Mouse (Mus musculus): ENCODE results near the gene Scgb2a2.
"Not testable (repeated sequence)": the region's sequence is repeated elsewhere in the genome, so short reads cannot be mapped to it uniquely, and the experiment has no call there.

Gene Scgb2a2

DNA sequence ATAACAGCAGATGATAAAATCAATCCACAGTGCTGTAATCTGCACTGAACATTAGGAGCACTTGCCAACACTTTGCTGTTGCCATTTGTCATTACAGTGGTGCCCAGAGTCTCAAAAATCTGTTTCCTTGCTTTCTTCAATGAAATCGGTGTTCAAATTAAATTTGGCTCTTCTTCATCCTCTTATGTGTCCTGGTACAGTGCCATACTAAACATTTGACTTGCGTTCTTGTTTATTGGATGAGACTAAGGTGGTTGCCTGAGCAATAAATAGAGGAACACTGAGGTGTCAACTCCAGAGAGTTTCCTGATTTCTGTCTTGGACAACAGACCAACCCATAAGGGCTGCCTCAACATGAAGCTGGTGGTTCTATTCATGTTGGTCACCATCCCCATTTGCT is at the start of gene Scgb2a2:
Gene Scgb2a2, plus strand, starts transcription at position 301 of the 400 bp plus-strand sequence.
- no peak for DNase-seq

DNA sequence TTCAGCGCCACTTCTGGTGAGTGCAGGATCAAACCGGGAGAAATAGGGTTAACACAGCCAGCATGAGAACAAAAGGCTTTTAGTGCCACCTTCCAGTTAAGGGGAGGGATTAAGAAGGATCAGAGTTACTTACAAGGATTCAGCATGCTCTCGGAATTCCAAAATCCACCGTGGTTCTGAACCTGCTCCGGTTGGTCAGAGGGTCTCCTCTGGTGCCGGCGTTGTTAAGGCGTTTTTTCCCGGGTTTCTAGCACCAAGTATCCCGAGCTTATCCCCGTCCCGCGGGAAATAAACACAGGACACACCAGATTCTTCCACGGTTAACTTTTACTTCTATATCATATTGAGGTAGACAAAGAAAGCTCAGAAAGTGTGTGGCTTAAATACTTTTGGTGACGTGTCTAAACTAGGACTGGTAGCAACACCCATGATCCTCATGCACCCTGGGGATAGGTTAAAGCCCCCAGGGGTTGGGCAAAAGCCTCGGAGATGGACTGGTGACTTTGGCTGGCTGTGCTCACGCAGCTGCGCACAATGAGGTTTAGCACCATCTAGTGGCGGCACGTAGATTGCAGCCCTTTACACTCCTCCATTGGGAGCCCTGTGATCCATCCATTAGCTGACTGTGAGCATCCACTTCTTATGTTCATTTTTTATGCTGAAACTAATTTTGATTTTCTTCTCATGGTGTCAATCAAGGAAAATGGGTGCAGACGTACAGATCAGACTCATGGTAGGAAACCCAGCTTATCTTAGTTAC is 10.6 kb upstream of the Scgb2a2 start:
- peak; percentile 47 for DNase-seq

GRCm38 (mm10) chr19:9837341-9837715 is 10.0 kb upstream of the Scgb2a2 start:
- no peak for DNase-seq

- DNase-seq: not testable (repeated sequence)
Observed at GRCm38 (mm10) chr19:9849368-9850075, 2.2 kb downstream of the Scgb2a2 start.

DNA sequence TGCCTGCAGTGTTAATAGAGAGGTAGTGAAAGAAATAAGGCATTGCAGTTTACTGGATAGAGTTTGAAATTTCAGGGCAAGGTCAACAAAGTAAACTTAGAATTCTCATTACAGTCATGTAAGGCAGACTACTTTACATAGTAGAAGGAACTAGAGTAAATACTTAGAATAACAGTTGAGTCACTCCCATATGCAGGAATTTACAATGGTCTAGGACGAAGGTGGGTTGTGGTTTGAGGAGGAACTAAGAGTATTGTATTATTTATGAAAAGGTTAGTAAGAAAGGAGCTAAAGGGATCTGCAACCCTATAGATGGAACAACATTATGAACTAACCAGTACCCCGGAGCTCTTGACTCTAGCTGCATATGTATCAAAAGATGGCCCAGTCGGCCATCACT is 13.5 kb downstream of the Scgb2a2 start:
- not testable (repeated sequence) for DNase-seq

- no peak for DNase-seq
Observed at GRCm38 (mm10) chr19:9864856-9865255, 17.5 kb downstream of the Scgb2a2 start.

GRCm38 (mm10) chr19:9865466-9865865 is 18.1 kb downstream of the Scgb2a2 start:
- no peak for DNase-seq

- DNase-seq: no peak
Observed at GRCm38 (mm10) chr19:9878186-9878835, 30.9 kb downstream of the Scgb2a2 start.

DNA sequence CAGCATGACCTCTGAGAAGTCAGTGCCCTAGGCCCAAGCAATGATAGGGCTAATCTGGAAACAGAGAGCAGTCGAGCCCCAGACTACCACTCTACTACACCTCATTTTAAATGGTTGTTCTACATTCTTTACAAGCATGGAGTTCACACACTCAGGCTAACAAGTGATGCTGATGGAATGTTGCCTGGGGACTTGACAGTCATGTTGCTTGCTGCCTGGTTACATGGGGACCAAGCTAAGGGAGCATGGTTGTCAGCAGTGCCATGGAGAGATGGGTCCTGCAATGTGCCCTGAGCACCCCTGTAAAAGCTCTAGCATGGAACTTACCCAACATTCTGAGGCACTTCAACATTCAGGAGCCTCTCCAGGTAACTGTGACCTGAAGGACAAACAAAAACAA is 39.0 kb downstream of the Scgb2a2 start:
- no peak for DNase-seq

- no peak for DNase-seq
Observed at GRCm38 (mm10) chr19:9886771-9887170, 39.4 kb downstream of the Scgb2a2 start.

- DNase-seq: no peak
Observed at GRCm38 (mm10) chr19:9896067-9896466, 48.7 kb downstream of the Scgb2a2 start.

DNA sequence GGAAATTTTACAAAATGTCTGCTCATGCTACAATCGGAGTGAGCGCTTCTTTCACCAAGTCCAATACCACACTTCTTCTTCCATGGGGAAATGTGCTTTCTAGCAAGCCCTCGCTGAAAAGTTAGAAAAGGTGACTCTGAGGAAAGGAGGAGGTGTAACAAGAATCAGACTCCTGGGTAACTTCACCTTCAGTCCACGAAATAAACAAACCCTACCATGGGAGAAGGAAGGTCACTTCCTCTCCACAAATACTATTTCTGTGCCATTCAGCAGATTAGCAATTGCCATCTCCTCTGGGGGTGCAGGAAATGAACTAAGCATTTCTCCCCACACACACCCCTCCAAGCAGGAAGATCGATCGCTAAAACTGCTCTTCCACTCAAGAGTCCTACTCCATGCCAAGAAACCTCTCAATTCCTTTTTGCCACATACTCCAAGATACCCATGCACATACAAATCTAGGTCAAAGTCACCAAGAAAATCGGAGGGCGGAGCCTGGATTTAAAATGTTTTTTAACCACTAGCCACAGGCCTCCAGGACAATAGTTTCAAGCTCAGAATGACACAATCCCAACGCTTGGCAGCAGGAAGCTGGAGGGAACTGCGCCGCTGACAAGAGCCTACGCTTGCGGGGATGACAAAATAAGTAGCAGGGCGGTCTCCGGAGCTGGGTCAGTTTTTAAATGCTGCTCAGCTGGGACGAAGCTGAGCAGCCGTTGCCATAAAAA is 51.1 kb downstream of the Scgb2a2 start:
- no peak for DNase-seq

- DNase-seq: peak; percentile 93
Observed at GRCm38 (mm10) chr19:9899072-9899779, 51.9 kb downstream of the Scgb2a2 start, which contains the start of gene Incenp. Gene Incenp (minus strand): TSS chr19:9899551.

- no peak for DNase-seq
Observed at GRCm38 (mm10) chr19:9899780-9900146, 52.4 kb downstream of the Scgb2a2 start.

GRCm38 (mm10) chr19:9900696-9901095 is 53.3 kb downstream of the Scgb2a2 start:
- DNase-seq: not testable (repeated sequence)
